Mouse (Mus musculus) kidney, adult 10 weeks (tissue): ENCODE measurements around the gene Lsm10. TPM values are rescaled to one million over a fixed set of nuclear protein-coding genes. Genes with fewer than 3 reads are reported as not detected.

Experiments used
- polyA plus RNA-seq: library from polyadenylated mRNA; stranded (reverse); fragments of 350-450 nt; fragmentation: Illumina TruSeq; extraction: RNeasy Lipid Tissue Mini Kit (QIAGEN cat#74804); gene quantifications from one replicate; pipeline ENCODE4 v1.2.3, GENCODE M21; 2014; ENCODE audit warnings: low read depth, low replicate concordance

Gene Lsm10
- polyA plus RNA-seq = 3.7 TPM

DNA sequence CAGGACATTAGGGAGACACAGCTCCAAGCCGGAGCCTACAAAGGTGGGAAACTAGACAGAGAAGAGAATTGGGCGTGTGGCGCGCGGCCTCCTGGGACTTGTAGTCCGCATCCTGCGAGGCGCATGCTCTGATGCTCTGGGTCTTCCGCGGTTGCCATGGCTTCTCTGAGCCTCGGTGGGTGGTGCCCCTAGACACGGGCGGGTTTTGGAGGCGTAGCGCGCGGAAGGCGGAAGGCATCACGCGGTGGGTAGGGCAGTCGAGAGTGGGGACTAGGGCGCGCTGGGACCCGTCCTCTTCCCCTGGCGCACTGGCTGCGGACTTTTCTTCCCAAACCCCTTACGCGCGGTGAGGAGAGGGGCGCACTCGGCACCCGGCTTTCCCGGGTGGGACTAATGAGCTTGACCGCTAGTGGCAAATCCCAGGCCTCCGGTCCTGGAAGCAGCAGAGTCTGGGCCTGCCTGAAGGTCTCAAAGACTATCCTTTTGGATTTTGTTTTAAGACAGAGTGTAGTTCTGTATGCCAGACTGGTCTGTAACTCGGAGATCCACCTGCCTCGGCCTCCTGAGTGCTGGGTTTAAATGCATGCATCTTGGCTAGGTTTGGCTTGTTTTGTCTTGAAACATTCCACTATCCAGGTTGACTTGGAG is at the start of gene Lsm10:
Gene Lsm10, plus strand, starts transcription at position 160 of the 648 bp plus-strand sequence.

DNA sequence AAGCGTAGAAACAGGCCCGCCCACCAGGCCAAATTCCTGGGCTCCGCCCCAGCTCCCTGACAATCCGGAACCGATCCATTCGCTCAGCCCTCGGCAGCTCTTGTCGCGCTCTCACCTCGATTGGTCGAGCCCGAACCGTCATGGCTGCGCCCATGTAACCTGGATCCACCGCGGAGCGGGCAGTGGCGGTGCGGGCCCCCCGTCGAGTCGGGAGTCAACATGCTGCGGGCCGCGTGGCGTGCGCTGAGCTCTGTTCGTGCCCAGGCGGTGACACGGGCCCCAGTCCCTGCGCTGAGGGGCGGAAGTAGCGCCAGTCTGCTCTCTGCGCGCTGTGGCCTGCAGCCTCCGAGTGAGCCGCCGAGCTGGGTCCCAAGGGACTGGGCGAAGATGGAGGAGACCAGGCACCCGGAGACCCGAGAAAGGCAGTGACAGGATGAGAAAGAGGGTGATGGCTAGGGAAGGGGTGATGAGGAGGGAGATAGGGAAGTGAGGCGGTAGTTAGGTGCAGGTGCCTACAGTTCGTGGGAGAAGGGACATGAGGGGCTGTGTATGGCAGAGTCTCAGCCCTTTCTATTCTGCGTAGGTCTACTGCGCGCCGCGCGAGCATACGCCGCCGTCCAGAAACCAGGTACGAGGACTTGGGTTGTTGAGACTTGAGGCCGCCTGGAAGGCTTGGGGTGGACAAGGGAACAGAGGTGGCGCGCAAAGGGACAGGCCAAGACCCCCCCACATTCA is 49.4 kb upstream of the Lsm10 start, which contains the start of gene Mrps15:
Gene Mrps15, plus strand, starts transcription at position 75 of the 735 bp plus-strand sequence.

DNA sequence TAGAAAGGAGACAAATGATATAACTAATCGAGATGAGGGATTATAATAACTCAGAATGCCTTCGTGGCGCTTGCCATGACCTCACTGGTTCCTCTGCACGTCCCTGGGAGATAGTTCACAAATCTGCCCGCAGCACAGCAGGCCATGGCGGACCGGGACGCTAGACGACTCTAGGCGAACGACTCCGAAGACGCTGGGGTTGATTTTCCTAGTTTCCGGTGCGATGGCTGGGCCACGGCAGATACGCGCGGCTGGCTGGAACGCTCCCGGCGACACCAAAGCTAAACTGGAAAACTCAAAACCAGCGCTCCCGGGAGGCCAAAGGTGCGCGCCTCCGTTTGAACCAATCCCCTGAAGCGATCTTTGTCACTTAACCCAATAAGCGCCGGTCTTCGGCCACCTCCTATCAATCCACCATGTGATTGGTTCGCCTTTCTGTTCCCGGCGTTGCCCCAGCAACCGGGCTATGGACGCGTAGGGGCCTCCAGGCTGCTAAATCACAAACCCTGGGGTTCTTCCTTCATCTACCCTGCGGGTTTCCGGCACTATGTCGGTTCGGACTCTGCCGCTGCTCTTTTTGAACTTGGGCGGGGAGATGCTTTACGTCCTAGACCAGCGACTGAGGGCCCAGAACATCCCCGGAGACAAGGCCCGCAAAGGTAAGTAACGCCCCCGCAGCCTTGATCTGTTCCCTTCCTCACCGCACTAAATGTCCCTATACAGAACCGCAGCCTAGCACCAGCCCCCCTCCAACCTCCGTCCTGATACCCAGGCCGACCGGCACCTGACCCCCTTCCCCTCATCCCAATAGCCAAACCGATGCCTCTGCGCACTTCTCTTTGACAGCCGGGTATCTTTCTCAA is 38.1 kb upstream of the Lsm10 start, which contains the start of gene Oscp1:
Gene Oscp1, plus strand, starts transcription at position 432 of the 863 bp plus-strand sequence.

DNA sequence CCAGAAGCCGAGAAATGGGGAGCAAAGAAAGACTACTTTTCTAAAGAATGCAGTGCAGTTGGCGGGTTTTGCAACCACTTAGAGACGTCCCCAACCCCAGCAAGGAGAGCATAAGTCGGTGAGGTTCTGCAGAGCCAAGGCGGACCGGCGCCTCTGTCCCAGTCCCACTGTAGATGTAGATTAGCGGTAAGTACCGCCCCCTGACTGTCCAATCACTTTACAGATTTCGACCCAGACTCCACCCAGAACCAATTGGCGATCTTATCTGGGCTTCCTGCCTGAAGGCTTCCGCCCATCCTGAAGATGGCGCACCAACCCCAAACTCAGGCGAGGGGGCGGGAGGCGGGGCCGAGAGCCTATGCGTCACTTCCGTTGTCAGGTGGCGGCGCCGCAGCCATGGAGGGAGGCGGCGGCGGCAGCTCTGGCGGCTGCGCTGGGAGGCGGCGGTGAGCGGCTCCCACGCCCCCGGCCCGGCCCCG is 7.2 kb downstream of the Lsm10 start, which contains the start of gene Stk40:
Gene Stk40, plus strand, starts transcription at position 368 of the 479 bp plus-strand sequence.

DNA sequence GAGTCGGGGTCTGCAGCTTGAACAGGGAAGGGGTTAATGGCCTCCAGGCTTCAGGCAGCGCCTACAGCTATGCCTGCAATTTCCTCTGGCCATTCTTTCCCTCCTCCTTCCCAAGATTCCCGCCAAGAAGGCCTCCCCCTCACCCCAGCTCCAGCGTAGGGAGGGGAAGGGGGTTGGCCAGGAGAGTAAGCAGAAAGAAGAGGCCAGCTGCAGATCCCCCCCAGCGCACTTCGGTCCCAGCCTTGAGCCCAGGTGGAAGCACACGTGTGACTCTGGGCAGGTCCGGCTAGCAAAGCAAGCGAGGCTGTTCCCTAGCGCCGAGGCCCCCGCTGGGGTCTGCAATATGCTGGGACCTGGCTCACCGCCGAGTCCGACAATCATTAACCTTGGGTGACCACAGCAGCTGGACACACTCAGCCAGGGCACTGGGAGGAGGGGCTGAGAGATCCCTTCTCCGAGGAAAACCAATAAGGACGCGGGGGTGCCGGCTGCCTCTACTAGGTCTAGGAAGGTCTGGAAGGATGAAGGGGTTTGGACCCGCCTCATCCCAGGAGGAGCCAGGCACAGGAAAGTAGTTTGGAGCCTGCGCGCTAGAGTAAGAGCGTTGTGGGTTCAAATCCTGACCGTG is 51.2 kb downstream of the Lsm10 start, which contains the start of gene Eva1b:
Gene Eva1b, plus strand, starts transcription at position 212 of the 628 bp plus-strand sequence.

Other genes with a start within 250 kb of the Lsm10 start
- gene Csf3r, start 72.1 kb upstream of the Lsm10 start, polyA plus RNA-seq = not detected
- 106 TPM for gene Mrps15, start 49.7 kb upstream of the Lsm10 start, polyA plus RNA-seq
- gene Oscp1, start 38.1 kb upstream of the Lsm10 start, polyA plus RNA-seq = 0.93 TPM
- 2.8 TPM for gene Stk40, start 7.3 kb downstream of the Lsm10 start, polyA plus RNA-seq
- gene Eva1b, start 51.1 kb downstream of the Lsm10 start, polyA plus RNA-seq = 0.32 TPM
- 0.81 TPM for gene Sh3d21, start 66.9 kb downstream of the Lsm10 start, polyA plus RNA-seq
- gene Thrap3, start 106.1 kb downstream of the Lsm10 start, polyA plus RNA-seq = 109 TPM
- gene Map7d1, start 159.7 kb downstream of the Lsm10 start, polyA plus RNA-seq = 1.0 TPM
- 45.3 TPM for gene Trappc3, start 165.7 kb downstream of the Lsm10 start, polyA plus RNA-seq
- 0.16 TPM for gene Col8a2, start 190.2 kb downstream of the Lsm10 start, polyA plus RNA-seq
- gene Adprhl2, start 225.1 kb downstream of the Lsm10 start, polyA plus RNA-seq = not detected
- gene Tekt2, start 229.1 kb downstream of the Lsm10 start, polyA plus RNA-seq = not detected